Comparison of ENCODE assay signal across 8 mouse cellular contexts in the genomic region with DNA sequence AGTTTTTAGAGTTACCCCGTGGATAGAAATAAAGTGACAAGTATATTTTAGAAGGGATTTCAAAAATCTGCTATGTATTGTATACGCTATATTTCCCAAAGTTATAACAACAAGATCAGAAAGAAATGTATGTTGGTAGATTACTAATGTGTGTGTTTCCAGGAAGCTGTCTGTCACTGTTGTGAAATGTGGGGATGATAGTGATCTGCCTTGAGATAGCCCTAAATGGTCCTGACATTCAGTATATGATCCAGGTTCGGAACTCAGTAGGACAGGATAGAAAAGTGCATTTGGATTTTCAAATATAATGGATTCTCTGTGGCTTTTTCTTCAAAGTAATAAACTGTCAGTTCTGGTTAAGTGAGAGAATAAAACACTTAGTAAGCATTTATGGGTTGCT. TPM values are rescaled to one million over a fixed set of nuclear protein-coding genes. Genes with fewer than 3 reads are reported as not detected.
A peak's percentile ranks its signal among the peaks of the same experiment; 100 is the strongest.
DNase-seq lines count a peak whose midpoint lies in the region; ATAC-seq and TF ChIP-seq lines count a peak whose summit lies in the region.

No protein-coding gene starts in this region.

- no peaks in the 10 kb centered on the region for H3K9me3 ChIP-seq in embryonic facial prominence, embryonic 12.5 days
- H3K9me3 ChIP-seq in embryonic facial prominence, embryonic 10.5 days, result no peaks in the 10 kb centered on the region
- H3K9me3 ChIP-seq in liver, embryonic 11.5 days (ENCODE audit: control insufficient read depth, low read length), result no peaks in the 10 kb centered on the region
- H3K9me3 ChIP-seq in hindbrain, postnatal 0 days (ENCODE audit: low read length), result no peaks in the 10 kb centered on the region
- H3K9me3 ChIP-seq in midbrain, postnatal 0 days (ENCODE audit: low read length), result no peaks in the 10 kb centered on the region

- H3K4me3 ChIP-seq in embryonic facial prominence, embryonic 12.5 days, result no peak overlapping the region
- H3K4me3 ChIP-seq in embryonic facial prominence, embryonic 10.5 days, result no peak overlapping the region
- H3K4me3 ChIP-seq in liver, embryonic 11.5 days (ENCODE audit: low read depth, low read length), result peak overlapping the region; percentile 66; the same call in 1 of the 2 replicates
- peak overlapping the region; percentile 61 for H3K4me3 ChIP-seq in hindbrain, postnatal 0 days (ENCODE audit: low read length)
- peak overlapping the region; percentile 52 for H3K4me3 ChIP-seq in midbrain, postnatal 0 days (ENCODE audit: low read depth, low read length)

- no peak for DNase-seq in embryonic facial prominence, embryonic 10.5 days (ENCODE audit: low spot score)
- DNase-seq in liver, embryonic 11.5 days (ENCODE audit: low spot score), result no peak
- DNase-seq in liver, result no peak
- no peak for DNase-seq in hindbrain, postnatal 0 days (ENCODE audit: low spot score)
- DNase-seq in midbrain, postnatal 0 days (ENCODE audit: low spot score), result no peak
- DNase-seq in thymus, postnatal 25 days, result no peak
- no peak for DNase-seq in adrenal gland, postnatal 25 days

- WGBS in embryonic facial prominence, embryonic 12.5 days, result 75% methylated on average over 3 of the region's 3 CpGs
- WGBS in embryonic facial prominence, embryonic 10.5 days, result 76% methylated on average over 3 of the region's 3 CpGs
- WGBS in liver, embryonic 11.5 days, result 55% methylated on average over 3 of the region's 3 CpGs
- WGBS in hindbrain, postnatal 0 days, result 74% methylated on average over 3 of the region's 3 CpGs
- WGBS in midbrain, postnatal 0 days, result 74% methylated on average over 3 of the region's 3 CpGs

- H3K27ac ChIP-seq in embryonic facial prominence, embryonic 12.5 days, result no peak overlapping the region
- no peak overlapping the region for H3K27ac ChIP-seq in embryonic facial prominence, embryonic 10.5 days (replicated peaks)
- H3K27ac ChIP-seq in liver, embryonic 11.5 days (ENCODE audit: low read depth, low read length), result no peak overlapping the region
- no peak overlapping the region for H3K27ac ChIP-seq in hindbrain, postnatal 0 days
- H3K27ac ChIP-seq in midbrain, postnatal 0 days (ENCODE audit: low read depth, low read length), result no peak overlapping the region

- H3K4me1 ChIP-seq in embryonic facial prominence, embryonic 12.5 days, result no peaks in the 10 kb centered on the region
- H3K4me1 ChIP-seq in embryonic facial prominence, embryonic 10.5 days, result no peaks in the 10 kb centered on the region
- no peaks in the 10 kb centered on the region for H3K4me1 ChIP-seq in liver, embryonic 11.5 days (replicated peaks; ENCODE audit: control insufficient read depth, insufficient read depth, low read length)
- H3K4me1 ChIP-seq in hindbrain, postnatal 0 days (ENCODE audit: insufficient read depth, low read length), result no peaks in the 10 kb centered on the region
- no peaks in the 10 kb centered on the region for H3K4me1 ChIP-seq in midbrain, postnatal 0 days (ENCODE audit: insufficient read depth, low read length)

- H3K9ac ChIP-seq in embryonic facial prominence, embryonic 12.5 days, result no peak overlapping the region
- no peak overlapping the region for H3K9ac ChIP-seq in liver, embryonic 11.5 days (ENCODE audit: low read depth, low read length)
- no peak overlapping the region for H3K9ac ChIP-seq in hindbrain, postnatal 0 days (replicated peaks; ENCODE audit: low read length)
- no peak overlapping the region for H3K9ac ChIP-seq in midbrain, postnatal 0 days (replicated peaks; ENCODE audit: low read length, poor library complexity, severe bottlenecking)

- no peaks in the 10 kb centered on the region for H3K36me3 ChIP-seq in embryonic facial prominence, embryonic 12.5 days
- H3K36me3 ChIP-seq in embryonic facial prominence, embryonic 10.5 days (replicated peaks), result no peaks in the 10 kb centered on the region
- H3K36me3 ChIP-seq in liver, embryonic 11.5 days (ENCODE audit: control insufficient read depth, insufficient read depth, low read length), result no peaks in the 10 kb centered on the region
- H3K36me3 ChIP-seq in hindbrain, postnatal 0 days (ENCODE audit: insufficient read depth, low read length), result no peaks in the 10 kb centered on the region
- no peaks in the 10 kb centered on the region for H3K36me3 ChIP-seq in midbrain, postnatal 0 days (ENCODE audit: insufficient read depth, low read length)

- no peaks in the 10 kb centered on the region for H3K27me3 ChIP-seq in embryonic facial prominence, embryonic 12.5 days
- no peaks in the 10 kb centered on the region for H3K27me3 ChIP-seq in embryonic facial prominence, embryonic 10.5 days (replicated peaks; ENCODE audit: low read depth, poor library complexity, severe bottlenecking)
- H3K27me3 ChIP-seq in liver, embryonic 11.5 days (replicated peaks; ENCODE audit: control insufficient read depth, insufficient read depth, low read length), result no peaks in the 10 kb centered on the region
- H3K27me3 ChIP-seq in hindbrain, postnatal 0 days (ENCODE audit: insufficient read depth, low read length), result no peaks in the 10 kb centered on the region
- no peaks in the 10 kb centered on the region for H3K27me3 ChIP-seq in midbrain, postnatal 0 days (ENCODE audit: insufficient read depth, low read length)

- ATAC-seq in embryonic facial prominence, embryonic 12.5 days (ENCODE audit: insufficient number of reproducible peaks, insufficient read depth, low FRiP score, low TSS enrichment), result no peak
- ATAC-seq in liver, embryonic 11.5 days (replicated peaks; ENCODE audit: low FRiP score), result no peak
- no peak for ATAC-seq in hindbrain, postnatal 0 days
- no peak for ATAC-seq in midbrain, postnatal 0 days (ENCODE audit: low FRiP score)

- H3K4me2 ChIP-seq in embryonic facial prominence, embryonic 12.5 days (replicated peaks), result peak overlapping the region; percentile 48; the same call in 1 of the 2 replicates
- peak overlapping the region; percentile 59 for H3K4me2 ChIP-seq in liver, embryonic 11.5 days
- peak overlapping the region; percentile 59 for H3K4me2 ChIP-seq in hindbrain, postnatal 0 days (ENCODE audit: low read depth, low read length)
- peak overlapping the region; percentile 40 for H3K4me2 ChIP-seq in midbrain, postnatal 0 days (ENCODE audit: low read depth, low read length, poor library complexity, severe bottlenecking)

- TF ChIP-seq CTCF in hindbrain, postnatal 0 days (IDR thresholded peaks at IDR 0.05; ENCODE audit: low read depth), result no peak
- no peak for TF ChIP-seq CTCF in midbrain, postnatal 0 days (IDR thresholded peaks at IDR 0.05)

RNA-seq across cellular contexts. Expression of a gene that starts 1.7 kb away (rescaled TPM):
- polyA plus RNA-seq in embryonic facial prominence, embryonic 12.5 days (2016; fragmentation: Nextera tagmentation; extraction: Ambion mirVana), result 7.7 and 7.9 TPM in 2 replicates
- polyA plus RNA-seq in embryonic facial prominence, embryonic 10.5 days (2016; fragmentation: Nextera tagmentation; extraction: Ambion mirVana), result 4.4 and 4.8 TPM in 2 replicates
- polyA plus RNA-seq in liver, embryonic 11.5 days (2014; fragmentation: Nextera tagmentation; extraction: Ambion mirVana), result 4.8 and 6.0 TPM in 2 replicates
- 7.7 and 7.8 TPM in 2 replicates for total RNA-seq in hindbrain, postnatal 0 days (2014; rRNA removed)
- 19.1 and 19.6 TPM in 2 replicates for polyA plus RNA-seq in hindbrain, postnatal 0 days (2015; fragmentation: Nextera tagmentation; extraction: Ambion mirVana)
- 10.3 and 13.5 TPM in 2 replicates for total RNA-seq in midbrain, postnatal 0 days (2014; rRNA removed)
- polyA plus RNA-seq in midbrain, postnatal 0 days (2015; fragmentation: Nextera tagmentation; extraction: Ambion mirVana), result 19.4 and 19.8 TPM in 2 replicates
- 16.2 and 18.1 TPM in 2 replicates for total RNA-seq in adrenal gland, postnatal 25 days (2021)

Comparison
In these comparisons a context has a peak if more than half of its experiments do, and no peak if none do; other contexts are left out.
1. H3K4me3 ChIP-seq: peak in liver, embryonic 11.5 days (single experiment), hindbrain, postnatal 0 days (single experiment) and midbrain, postnatal 0 days (single experiment); none in embryonic facial prominence, embryonic 12.5 days (single experiment) and embryonic facial prominence, embryonic 10.5 days (single experiment).
2. Peak in every context shown above with its lines, with median percentiles within 50 percentile points of each other: H3K4me2 ChIP-seq.